Mouse (Mus musculus) R1 (cell line): Measurements from ENCODE around the gene Grap2.

ENCODE experiments used
- DNase-seq: peaks from one replicate; pipeline ENCODE4 v3.0.0-alpha.2; 2018; ENCODE audit warnings: low read depth, low spot score

The Grap2 gene

DNA sequence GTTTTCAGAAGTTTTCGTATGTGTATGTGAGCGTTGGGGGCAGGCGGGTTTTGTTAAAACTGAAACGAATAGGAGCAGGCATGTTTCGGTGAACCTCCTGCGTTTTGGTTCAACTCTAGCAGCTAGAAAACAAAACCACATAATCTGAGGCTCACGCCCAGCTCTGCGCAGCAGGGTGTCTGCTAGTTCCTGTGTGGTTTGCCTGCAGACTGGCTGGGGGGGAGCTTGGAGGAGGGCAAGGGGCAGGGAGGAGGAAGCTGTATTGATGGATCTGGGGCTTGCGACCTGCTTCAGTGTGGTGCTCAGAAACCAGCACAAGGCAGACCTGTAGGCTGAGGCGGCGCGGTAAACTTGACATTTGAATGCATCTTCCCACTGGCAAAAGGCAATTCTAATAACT, at the start of gene Grap2:
Grap2 (plus strand) TSS at position 304 of the 400 bp plus-strand sequence.
- DNase-seq, result peak; percentile 69

DNA sequence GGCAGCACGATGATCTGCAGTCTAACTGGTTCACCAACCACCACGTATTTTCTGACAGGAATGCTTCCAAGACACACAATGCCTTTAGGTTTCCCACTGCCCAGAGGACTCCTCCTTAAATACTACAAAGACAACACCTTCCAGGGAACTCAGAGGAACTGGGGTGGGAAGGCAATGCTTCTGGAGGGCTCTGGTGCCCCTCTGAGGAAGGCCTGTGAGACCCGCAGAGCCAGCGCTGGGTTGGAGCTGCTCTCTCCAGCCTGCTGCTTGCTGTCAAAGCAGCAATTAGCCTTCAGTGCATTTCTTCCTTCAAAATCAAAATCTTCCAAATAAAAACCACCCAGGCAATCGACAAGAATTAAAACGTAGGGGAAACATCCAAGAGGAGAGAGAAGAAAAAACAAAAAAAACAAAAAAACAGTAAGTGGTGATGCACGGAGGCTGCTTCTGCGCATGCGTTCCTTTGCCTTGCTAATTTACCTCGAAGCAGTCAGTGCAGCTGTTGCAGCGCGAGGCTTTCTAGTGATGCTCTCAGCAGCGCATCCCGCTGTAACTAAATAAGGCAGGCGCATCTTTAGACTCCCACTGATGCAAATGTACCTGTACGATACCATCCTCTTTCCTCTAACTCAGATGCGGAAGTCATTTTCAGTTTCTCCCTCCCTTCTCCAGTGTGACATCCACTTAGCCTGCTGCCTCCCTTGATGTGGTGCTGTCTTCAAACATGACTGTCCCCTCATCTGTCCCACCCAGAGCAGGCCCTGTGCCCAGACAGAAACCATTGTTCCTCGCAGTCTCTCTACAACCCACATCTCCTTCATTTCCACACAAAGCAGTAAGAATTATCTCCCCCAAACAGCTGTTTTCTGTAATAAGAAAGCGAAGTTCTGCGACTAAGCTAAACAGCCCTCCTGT, 42.2 kb upstream of the Grap2 start:
- no peak for DNase-seq

DNA sequence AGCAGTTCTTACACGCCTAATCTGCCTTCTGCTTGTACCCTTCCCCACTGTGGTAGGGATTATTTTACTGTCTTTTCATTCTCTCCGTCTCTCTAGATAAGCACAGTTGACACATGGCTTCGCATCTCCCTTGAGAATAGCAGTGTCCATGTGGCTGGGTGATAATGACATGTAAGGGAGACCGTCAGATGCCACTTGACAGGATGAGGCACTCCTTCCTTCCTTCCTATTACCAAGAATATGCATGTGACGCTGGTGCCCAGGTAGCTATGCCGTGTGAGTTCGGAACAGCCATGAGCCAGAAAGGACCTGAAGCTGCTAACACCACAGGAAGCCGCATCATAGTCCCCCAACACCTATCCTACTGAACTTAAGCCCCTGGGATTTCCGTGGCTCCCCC, 41.4 kb upstream of the Grap2 start:
- DNase-seq, result no peak

DNA sequence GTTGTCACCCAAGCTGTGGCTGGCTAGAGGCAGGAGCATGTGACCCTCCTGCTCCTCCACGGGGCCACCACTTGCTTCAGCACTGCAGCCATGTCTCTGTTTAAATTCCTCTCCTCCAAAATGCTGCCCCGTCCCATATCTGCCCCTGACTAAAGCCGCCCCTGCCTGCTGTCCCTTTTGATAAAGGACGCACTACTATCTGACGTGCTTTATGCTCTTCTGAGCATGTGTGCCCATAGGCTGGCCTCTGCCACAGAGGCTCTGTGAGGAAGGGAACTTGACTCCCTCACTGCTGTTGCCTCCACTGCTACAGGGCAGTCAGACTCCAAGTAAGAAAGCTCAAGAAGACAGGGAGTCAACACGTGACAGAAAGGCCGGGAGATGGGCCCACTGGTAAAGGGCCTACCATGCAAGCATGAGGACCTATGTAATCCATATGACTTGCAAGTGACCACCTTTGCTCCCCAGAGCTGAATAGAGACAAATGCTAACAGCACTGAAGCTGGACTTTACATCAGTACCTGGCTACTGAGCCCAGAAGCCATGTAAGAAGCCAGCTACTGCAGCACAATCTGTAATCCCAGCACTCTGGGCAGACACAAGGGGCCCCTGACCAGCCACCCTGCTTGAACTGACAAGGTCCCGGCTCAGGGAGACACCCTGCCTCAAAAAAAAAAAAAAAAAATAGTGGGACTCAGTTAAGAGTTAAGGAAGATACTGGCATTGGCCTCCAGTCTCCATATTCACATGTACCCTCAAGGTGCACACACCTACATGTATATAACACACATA, 39.9 kb upstream of the Grap2 start:
- DNase-seq, result no peak

DNA sequence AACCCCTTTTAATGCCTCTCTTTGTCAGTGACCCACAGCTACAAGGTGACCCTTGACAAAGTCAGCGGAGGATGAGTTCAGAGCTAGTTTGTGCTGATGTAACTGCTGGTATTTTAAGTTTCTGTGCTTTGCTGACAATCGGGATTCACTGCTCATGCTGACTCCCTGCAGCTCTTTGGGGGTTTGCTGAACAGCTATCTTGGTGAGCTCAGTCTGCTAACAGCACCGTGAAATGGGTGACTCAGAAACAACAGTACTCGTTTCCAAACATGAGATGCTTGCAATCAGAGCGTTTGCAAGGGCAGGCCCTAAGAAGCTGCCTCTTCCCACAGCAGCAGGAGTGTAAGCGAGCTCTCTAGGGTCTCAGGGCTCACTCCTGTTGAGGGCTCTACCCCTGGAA, 39.1 kb upstream of the Grap2 start:
- DNase-seq, result no peak

DNA sequence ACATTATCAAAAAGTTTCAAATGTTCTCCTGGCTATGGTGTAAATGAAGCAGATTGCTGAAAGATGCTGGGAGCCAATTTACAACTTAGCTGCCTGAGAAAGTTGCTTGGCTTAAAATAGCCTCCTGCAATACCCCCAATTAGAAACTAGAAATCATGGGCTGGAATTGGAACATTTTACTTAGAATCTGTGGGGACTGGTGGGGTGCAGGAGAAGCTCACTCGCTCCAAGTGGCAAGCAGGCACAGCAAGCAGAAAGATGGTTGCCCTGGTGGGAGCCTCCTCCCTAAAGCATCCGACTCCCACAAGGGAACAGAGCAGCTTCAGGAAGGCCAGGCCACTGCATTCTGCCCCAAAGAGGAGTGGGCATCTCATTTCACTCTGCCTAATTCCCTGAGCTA, 36.3 kb upstream of the Grap2 start:
- DNase-seq, result no peak

DNA sequence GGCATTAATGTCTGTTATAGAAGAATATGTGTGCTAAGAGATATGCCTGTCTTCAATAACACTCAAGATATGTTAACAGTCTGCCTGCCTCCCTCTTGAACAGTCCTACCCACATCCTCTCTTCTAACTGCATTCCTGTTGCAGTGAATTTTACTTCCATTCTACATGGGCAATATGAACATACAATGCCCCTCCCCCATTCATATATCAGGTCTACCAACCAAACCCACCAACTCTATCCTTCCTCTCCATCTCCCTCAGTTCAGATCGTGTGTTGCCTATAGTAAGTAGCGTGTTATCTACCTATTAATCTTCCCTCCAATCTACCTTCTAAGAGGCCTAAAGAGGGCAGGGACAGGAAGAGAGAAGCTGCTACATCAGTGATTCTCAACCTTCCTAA, 34.3 kb upstream of the Grap2 start:
- no peak for DNase-seq

DNA sequence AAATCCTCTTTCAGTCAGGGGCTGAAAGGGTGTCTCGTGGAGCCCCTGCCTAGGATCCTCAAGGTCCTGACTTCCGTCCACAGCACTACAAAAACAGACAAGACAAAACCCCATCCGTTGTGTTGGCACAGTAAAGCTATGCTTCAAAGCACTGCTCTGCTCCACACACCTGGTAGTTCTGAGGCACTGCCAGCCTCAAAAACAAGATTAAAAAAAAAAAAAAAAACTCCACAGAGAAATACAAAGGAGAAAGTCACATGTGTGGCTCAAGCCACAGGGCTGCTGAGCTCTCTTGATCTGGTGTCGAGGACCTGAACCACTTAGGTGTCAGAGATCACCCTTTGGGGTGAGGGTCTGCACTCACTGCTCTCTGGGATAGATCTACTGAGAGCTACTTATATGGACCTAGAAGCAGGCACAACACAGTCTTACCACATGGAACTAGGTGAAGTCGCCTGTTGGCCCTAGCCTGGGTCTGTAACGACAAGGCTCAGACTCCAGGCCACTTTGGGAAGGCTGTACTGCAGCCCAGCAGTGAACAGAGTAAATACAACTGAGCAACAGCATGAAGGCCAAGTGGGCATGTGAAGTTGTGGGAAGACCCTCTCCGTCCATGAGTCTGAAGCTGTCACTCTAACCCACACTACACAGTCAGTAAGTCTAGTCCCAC, 33.6 kb upstream of the Grap2 start:
- DNase-seq, result no peak

DNA sequence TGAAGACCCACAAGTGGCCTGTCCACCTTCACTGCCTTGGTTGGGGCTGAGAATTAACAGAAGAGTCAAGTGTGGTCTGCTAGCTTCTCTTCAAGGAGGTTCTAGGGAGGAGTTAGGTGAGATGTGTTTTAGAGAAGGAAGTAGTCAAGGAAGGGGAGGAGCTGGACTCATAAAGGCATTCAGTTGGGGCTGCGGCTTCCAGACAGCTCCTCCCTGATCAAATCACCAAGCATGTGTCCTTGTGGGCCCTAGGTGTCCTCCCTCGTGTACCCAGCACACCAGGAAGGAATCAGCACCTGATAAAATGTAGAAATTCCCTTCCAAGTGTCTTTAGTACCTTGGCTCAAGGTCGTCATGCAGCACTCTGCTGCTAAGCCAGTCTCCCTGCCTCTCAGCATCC, 28.3 kb upstream of the Grap2 start:
- no peak for DNase-seq

DNA sequence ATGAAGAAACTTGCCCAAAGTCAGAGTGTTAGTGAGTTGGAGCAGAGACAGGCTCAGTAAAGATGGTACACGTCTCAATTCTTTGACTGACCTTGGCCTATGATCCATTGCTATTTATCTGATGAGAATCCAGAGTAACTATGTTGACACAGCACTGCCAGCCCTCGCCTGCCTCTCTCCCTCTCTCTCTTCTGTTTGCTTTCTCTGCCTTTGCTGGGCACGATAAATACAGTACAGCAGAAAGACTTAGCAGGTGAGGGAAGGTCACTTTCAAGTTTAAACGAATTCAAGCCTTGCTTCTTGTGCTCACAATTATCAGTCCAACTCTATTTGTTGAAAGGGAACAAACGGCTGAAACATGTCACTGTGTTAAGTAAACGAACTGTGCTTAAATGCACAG, 27.0 kb upstream of the Grap2 start:
- DNase-seq, result no peak

DNA sequence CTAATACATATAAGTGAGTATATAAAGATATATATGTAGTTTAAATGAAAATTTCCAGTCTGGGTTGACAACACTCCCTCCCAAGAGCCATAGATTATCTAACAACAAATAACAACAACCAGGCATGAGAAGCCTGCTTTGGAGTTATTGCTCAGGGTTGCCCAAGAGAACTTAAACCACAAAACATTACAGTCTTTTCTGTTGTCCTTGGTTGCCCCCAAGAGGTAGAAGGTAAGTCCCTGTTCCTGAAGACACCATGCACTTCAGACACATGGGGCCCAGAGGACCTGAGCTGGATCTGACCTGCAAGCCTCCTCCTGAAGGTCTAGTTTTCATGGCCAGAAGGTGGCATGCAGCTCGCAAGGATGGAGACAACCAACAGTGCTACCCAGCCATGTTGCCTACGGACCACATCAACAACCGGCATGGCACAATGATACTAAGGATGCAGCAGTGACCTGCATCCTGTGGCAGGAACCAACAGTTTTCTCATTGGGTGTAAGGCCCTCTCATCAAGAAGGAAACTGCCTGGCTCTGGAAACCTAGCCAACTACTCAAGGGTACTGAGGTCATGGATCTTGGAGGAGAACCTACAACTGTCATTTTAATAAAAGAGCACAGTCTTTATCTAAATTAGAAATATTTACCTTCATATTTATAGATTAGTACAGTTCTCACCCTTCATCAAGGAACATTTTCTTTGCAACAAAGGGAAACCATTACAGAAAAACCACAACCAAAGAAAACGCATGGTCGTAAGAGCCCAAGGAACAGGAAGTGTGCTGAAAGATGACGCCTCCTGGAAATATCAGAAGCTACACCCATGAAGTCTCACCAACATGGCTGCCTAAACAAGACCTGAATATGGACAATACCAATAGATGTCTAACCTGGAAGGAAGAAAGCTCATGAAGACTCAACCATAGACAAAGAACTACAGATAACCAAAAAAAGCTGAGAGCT, 17.3 kb upstream of the Grap2 start:
- no peak for DNase-seq

DNA sequence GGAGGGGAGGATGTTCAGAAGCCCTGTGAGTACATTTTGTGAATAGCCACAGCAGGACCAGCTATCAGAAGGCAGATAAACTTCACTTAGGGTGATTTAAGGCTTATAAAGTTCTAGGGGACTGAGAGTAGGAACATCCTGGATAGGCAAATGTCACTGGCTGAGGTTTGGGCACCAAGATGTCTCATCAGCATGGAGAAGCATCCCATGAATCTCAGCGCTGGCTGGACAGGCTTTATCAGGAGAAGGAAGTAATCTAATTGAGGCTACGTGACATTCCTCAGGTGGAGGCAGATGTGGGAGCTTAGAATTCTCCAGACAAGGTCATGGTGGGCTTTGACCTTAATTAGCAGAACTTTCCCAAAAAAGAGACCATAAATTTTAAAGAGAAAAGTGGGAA, 16.4 kb upstream of the Grap2 start:
- no peak for DNase-seq

DNA sequence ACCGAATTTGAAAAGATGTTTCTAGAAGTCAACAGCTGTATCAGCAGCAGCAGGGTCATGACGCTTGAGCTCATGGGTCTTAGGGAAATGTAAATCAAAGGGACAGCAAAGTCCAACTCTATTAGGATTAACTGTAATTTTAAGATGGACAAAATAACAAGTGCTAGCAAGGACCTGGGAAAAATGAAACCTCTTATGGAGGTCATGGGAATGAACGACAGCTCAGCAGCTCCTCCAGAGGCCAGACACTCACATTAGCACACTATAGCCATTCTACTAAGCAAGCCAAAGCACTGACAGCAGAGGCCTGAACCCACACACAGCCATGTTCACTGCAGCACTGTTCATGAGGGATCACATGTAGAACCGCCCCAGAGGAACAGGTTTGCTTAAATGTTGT, 14.6 kb upstream of the Grap2 start:
- peak; percentile 19 for DNase-seq

DNA sequence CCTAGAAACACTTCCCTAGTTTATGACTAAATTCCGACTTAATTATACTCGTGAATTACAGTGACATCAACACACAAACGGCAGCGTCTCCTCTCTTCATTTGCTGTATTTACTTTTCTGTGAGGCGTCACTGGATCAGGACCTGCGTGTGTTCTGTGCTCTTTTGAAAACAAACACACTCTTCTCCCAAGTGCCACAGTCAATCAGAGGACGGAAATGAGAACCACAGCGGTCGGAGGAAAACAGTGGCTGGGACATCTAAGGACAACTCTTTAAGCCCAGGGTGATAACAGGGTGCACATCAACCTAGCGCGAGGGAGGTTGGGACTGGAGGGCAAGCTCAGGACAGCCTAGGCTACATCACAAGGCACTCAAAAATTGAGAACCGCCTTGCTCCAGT, 12.9 kb upstream of the Grap2 start:
- no peak for DNase-seq

DNA sequence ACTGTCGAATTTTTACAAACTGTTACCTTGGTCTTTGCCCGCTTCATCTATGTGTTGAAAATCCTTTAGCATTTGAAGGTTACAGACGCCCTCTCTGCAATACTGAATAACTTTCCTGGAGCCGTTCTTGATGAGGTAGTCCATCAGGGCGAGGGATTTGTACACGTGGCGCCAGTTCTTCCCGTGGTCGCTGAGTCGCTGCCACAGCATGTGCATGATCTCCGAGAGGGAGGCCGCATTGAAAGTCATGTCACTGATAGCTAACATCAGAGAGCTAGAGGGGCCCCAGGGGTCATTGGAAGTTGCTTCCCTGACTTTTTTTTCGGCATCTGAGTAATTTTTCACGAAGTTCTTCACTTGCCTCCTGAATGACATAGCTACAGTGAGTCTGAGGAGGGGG, 12.4 kb upstream of the Grap2 start:
- no peak for DNase-seq

DNA sequence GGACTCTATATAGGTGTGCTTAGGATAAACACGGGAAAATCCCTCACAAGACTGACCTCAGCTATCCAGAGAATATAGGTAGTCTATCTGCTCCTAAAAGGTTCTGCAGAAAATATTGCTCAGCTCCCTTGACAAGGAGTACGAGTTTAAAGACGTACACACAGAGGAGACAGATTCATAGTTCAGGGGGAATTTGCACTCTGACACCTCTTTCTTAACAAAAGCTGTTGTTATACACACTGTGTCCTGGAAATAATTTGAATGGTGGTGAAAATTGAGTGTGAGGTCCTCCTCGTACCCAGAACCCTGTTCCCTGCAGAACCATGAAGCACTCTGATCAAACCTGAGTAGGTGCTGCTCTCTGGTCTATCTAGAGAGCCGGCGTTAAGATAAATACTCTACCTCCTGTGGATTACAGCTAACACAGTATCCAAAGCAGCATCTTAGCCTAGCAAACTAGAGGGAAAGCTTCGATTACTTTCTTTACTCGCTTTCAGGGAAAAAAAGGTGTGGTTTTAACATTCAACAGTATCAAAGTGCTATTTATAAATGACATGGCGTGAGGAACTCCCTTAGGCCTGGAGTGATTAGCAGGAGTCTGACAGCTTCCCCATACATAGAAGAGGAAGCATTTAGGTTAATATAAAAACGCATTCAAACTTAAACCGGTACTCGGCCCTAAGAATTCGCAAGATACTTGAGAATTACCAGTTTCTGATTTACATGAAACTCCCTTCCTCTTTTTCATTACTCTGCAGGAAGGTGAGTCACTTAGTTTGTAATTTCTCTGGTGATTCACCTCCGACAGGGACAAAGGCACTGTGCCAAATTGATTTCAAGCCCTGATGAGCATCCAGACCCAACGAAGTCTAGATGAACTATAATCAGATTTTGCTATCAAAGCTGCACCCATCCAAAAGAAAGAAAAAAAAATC, 11.5 kb upstream of the Grap2 start:
- DNase-seq, result no peak

DNA sequence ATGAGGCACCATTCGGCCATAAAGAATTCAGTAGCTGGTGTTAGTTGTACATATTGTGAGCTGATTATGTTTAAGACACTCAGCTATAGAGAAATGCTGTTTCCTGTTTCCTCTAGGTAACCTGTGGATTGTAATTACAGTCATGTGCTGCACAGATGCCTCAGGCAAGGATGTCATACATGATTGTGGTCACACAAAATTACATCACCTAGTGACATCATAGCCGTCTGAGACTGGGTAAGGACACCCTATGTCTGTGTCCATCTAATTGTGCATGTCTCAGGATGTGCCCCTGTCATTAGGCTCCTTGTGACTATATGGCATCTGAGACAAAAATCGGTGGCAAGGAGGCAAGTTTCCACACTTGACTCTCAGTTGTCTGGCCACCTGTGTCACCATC, 9.9 kb upstream of the Grap2 start:
- no peak for DNase-seq

DNA sequence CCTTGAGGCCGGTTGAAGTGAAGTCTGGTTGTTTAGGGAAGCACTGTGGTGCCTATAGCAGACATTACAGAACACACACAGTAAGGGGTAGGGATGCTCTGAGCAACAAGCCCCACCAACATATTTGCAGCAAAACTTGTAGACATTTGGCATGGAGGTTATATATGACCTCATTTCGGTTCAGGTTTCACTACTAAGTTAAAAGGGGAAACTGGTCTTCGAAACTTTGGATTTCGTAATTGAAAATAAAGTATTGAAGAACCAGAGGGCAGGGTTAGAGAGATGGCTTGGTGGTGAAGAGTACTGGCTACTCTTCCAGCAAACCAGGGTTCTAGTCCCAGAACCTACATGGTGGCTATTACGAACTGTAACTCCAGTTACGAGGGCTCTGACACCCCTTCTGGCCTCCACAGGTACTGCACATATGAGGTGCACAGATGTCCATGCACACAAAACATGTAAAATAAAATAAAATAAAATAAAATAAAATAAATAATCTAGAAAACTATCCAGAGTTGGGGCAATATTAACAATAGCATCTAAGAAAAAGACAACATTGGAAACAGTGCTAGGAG, 8.7 kb upstream of the Grap2 start:
- DNase-seq, result peak; percentile 44

DNA sequence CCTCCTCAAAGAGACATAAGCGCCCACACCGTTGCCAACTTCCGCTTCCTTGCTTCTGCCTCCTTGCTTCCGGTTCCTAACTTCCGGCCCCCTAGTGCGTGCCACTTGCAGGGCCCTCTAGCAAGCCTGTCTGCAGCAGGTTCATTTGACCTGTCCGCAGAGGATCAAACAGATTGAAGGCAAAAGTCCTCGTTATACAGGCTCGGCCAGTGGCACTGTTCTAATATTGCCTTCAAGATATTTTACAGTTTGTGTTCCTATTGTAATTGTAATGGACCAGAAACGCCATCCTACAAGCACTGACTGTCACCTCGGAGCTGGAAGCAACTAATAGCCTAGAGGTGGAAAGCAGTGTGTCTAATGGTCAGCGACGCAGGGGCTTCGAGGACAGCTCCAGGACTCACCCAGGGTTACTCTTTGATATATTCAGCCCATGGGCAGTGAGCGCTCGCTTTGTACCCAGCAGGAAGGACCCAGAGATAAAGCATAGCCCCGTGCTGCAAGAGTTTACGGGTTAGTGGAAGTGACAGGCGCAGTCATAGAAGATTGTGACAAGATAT, 7.2 kb upstream of the Grap2 start, which contains the start of gene Enthd1:
Enthd1 (minus strand) TSS at position 51 of the 560 bp plus-strand sequence.
- peak; percentile 43 for DNase-seq
